Mouse (Mus musculus): Measurements from ENCODE around the gene Carns1. TPM values are rescaled to one million over a fixed set of nuclear protein-coding genes. Genes with fewer than 3 reads are reported as not detected.

Gene Carns1
- polyA plus RNA-seq, 2 experiments from 2014 or later: 6.1 to 7.2 TPM

GRCm38 (mm10) chr19:4170723-4171392 is 4.4 kb downstream of the Carns1 start:
- ATAC-seq: no peak

DNA sequence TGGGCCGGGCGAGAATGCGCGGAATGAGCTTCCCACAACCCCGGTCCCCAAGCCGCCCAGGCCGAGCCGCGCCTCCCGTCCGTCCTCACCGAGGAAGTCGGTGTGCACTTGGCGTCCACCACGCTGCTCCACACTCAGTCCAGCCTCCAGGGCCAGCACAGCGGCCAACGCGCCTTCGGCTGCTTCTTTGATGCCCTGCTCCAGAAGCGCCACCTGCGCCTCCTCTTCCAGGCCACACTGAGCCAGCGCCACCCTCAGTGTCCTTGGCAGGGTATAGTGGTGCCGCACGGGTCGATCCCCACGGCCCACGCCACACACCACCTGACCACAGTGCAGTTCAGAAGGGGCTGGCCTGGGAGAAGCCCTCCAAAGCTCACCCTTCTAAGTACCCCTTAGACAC is 5.5 kb downstream of the Carns1 start:
- peak; percentile 10 for ATAC-seq

DNA sequence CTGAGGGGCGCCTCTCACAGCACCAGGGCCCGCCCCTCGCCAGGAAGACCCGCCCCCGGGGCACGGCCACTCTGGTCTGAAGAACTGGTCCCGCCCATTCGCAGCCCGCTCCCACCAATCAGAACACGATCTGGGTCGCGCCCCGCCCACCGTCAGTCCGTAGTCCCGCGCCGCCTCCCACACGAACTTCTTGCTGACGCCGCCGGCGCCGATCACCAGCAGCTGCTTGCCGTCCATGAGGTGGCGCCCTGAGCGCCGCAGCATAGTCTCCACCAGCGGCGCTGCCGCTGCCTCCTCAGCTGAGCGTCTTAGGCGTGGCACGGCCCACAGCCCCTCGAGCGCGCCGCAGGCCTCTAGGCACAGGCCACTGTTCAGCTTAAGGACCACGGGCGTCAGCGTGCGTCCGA is 5.9 kb downstream of the Carns1 start:
- peak; percentile 93 for ATAC-seq

DNA sequence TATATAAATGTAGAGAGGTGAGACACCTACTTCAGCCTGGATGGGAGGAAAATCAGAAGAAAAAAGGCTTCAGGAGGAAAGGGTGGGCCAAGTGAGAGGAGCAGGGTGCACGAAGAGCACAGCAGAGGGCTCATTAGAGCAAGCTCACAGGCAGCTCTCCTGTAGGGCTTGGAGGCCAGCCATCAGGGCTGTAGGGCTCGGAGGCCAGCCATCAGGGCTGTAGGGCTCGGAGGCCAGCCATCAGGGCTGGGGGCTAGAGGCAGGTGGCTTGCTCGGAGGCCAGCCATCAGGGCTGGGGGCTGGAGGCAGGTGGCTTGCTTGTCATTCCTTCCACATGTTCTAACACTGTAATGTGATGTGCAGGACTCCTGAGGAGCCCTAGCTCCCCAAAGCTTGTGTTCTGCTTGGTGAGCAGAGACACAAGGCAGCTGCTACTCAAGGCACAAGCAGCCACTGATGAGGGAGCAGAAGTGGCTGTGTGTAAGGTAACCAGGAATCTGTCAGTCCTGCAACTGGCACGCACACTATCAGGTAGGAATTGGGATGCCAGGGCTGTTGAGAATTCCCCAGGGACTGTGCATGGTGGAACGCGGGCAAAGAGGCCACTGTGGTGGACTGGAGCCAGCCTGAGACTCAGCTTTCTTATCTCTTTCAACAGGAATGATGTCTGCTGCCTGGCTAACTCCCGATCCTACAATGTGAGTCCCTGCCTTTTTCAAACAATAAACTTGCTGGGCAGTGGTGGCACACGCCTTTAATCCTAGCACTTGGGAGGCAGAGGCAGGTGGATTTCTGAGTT is 8.4 kb downstream of the Carns1 start:
- ATAC-seq: no peak

DNA sequence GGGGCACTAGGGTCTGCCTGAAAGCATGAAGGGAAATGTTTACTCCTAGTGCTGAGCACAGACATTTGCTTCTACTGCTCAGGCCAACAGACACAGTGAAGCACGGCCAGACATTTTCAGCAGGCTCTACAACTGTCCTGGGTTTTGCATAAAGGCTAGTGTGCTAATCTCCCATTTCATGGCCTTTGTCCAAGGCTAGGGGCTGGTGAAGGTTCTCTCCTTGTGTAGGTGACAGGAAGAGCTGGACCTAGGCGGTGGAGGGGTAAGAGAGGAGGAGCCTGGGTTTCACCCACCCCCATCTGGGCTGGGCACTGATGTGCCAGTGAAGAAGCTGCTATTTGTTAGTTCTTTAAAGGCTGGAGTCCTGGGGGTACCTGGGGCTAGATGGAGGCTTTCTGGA is 10.6 kb downstream of the Carns1 start:
- no peak for ATAC-seq

DNA sequence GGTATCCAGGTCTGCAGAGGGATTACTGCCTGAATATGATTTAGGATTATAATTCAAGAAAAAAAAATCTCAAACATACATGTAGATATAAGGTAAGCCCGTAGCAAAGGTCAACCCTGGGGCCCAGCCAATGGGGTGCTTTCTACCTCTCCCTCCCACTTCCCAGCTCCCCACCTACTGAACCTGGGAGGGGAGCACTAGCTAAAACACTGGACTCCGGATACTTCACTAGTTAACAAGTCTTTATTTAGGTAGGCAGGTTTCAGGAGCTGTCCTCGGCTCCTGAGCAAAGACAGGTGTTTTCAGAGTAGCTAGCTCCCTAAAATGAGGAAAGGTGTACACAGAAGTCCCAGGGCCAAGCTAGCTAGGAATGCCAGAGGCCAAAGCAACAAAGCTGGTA is 11.2 kb downstream of the Carns1 start:
- no peak for ATAC-seq

DNA sequence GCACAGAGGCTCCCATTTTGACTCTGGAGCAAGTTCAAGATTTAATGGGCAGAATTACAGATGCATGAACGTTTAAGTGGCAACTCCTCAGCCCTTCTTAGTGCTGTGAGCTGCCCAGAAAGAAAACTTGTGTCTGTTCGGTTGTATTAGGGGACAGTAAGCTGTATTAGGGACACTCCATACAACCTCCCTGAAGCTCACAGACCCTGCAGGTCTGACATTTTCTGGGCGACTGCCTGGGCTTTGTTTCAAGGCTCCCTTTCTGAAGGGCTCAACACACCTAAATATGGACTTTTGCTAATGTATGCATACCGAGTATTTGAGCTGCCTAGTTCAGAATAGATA is 11.8 kb downstream of the Carns1 start:
- no peak for ATAC-seq

GRCm38 (mm10) chr19:4162646-4163542 is 12.4 kb downstream of the Carns1 start, which contains the start of gene Rps6kb2:
Rps6kb2 (minus strand) TSS chr19:4163354.
- peak; percentile 88 for ATAC-seq

DNA sequence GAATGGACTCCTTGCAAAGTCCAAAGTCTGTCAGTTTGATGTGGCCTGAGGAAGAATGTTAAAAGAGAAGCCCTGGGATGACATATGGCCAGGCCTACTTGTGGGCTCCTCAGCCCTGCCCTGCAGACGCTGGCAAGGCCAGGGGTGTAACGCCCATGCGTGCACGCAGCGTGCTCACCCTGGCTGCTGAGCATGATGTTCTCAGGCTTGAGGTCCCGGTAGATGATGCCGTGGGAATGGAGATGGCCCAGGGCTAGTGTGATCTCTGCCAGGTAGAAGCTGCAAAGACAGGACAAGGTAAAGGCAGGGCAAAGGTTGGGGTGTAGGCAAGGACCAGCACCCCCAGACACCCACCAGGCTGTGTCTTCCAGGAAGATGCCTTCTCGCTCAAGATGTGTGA is 16.2 kb downstream of the Carns1 start:
- no peak for ATAC-seq

GRCm38 (mm10) chr19:4156771-4157170 is 18.5 kb downstream of the Carns1 start:
- no peak for ATAC-seq

- no peak for ATAC-seq
Measured at GRCm38 (mm10) chr19:4156073-4156579, 19.2 kb downstream of the Carns1 start.

DNA sequence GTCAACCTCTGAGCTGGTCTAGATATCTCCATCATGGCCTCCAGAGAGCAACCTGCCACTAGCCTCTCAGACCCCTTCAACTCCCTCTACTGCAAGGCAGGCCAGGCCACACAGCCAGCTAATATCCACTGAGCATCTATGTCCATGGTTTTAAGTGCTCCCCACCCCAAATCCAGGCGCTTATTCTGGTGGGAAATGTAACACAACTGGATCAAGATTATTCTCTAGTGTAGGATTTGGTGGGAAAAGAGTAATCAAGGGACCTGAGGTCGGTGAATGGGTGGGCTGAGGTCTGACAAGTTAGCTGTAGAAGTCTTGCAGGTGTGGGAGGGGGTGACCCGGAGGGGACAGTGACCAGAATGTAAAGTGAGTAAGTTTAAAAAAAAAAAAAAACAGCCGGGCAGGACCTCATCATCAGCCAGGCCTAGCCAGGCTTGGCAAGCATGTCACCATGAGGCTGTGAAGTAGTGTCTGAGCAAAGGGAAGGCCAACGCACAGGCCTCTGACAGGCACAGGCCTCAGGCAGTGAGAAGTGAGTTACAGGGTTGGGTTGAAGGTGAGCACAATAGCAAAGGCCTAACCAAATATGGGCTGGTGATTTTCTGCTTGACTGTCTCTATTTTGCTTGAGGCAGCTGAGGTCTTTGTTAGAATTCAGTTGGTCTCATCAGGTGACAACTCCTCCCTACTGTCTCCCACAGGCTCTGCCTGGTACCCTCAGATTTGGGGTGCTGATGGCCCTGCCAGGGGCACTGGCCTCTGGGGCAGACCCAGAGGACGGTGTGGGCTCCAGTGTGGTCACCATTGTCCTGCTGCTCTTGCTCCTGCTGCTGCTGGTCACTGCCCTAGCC is 19.8 kb downstream of the Carns1 start:
- peak; percentile 33 for ATAC-seq

DNA sequence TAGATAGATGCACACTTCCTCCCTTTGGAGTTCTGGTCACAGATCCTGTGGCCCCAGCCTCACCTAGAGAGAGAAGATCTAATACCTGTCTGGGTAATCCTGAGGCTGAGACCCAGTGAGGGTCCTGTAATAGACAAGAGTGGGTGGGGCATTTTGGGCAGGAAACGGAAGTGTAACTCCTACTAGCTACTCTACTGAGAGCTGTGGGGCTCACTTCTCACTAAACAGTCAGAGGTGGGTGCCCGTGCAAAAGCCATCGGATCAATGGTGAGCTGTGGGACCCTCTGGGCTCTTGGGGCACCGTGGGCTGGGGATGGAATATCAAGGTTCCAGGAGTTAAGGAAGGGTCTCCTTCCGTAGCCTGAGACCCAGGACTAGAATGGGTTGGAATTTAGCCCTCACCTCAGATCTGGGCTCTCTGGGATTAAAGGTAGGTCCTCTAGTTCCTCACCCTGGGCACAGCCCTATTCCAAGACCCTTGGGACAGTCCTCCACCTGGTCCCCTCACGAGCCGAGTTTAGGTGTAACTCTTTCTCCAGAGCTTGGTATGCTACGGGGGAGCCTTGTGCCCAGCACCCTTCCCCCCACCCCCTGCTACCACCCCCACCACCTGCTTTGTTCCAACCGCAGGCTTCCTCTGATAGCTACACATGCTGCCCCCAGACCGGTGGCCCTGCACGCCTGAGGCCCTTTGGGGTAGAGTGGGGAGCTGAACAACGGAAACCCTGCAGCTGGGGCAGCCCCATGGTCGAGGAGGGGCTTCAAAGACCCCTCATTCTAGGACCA is 20.6 kb downstream of the Carns1 start:
- ATAC-seq: peak; percentile 78

DNA sequence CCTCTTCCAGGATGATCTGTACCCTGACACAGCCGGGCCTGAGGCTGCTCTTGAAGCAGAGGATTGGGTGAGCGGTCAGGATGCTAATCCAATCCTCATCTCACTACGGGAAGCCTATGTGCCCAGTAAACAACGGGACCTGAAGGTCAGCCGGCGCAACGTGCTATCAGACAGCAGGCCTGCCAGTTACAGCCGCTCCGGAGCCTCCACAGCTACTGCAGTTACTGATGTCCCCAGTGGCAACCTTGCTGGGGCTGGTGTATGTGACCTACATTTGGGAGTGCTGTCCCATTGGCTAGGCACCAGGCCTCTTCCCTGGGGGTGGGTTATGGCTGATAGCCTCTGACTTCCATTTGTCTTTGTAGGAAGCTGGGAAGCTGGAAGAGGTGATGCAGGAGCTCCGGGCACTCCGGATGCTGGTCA is 22.0 kb downstream of the Carns1 start, which contains the start of gene Ptprcap:
Ptprcap (plus strand) TSS at position 373 of the 423 bp plus-strand sequence.
- ATAC-seq: no peak

DNA sequence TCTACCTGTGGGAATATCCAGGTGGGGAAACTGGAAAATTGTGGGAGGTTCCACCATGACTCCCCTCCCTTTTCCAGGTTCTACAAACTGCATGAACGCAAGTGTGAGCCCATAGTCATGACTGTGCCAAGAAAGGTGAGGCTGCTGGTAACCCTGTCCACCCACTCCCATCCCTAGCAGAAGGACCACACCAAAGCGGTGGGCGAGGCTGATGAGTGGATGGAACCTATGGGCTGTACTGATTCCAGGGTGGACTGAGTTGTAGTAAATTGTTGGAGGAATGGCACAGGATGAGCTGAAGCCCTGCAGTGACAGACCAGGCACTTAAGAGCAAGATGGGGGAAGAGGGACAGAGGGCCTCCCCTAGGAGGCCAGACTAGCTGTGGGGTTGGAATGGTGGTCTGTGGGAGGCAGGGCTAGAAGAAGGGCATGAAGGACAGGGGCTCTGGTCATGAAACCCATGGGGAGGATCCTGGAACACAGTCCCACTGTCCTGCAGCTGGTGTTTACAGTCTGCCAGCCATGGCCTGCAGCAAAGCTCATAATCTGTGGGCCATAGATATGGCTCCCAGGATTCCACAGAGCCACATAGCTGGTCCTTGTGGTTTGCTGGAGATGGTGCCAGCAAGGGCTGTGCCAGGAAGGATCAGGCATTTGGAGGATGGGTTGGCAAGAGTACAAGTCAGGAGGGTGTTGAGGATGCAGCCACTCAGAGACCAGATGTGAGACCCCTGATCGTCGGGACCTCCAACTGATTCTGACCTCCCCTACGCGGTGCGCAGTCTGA is 22.6 kb downstream of the Carns1 start:
- no peak for ATAC-seq

GRCm38 (mm10) chr19:4151898-4152297 is 23.4 kb downstream of the Carns1 start:
- ATAC-seq: no peak

GRCm38 (mm10) chr19:4151488-4151860 is 23.8 kb downstream of the Carns1 start:
- ATAC-seq: no peak

DNA sequence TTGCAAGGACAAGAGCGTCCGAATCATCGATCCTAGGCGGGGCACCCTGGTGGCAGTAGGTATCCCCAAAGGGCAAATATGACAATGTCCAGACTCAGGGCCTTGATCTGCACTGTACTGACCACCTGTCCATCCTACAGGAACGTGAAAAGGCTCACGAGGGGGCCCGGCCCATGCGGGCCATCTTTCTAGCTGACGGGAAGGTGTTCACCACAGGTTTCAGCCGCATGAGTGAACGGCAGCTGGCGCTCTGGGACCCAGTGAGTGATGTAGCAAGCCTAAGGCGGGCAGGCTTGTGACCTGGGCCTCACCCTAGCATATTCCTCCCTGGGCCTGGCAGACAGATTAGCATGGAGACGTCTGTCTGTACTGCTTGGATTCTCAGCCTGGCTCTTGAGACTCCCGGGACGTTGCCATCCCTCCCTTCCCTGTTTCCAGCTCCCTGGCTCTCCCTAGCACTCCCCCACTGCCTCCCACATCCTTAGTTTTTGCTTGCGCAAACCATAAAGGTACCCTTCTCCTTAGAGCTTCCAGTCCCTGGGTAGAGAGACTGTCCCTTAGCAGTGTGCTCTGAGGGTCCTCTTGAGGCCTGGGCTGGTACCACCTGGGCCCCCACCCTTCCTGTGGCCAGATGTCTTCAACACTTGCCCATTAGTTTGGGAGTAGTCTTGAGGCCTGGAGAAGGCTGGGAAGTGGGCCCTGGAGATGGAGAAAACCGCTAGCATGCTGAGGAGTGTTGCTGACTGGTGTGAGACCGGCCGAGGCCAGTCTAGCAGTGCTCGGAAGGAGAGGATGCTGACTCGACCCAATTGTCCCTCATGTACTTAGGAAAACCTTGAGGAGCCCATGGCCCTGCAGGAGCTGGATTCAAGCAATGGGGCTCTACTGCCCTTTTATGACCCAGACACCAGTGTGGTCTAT is 24.5 kb downstream of the Carns1 start:
- no peak for ATAC-seq
